Mouse (Mus musculus) megakaryocyte, embryonic 14.5 days (primary cell): Measurements from ENCODE around the gene Golga2.

Experiments
- FLI1 ChIP-seq: IDR thresholded peaks from 2 replicates; pipeline ENCODE4 v1.6.1; 2012; ENCODE audit warnings: low read length, inconsistent platforms, mixed read lengths
- GATA1 ChIP-seq: IDR thresholded peaks from 3 replicates; pipeline ENCODE4 v1.6.1; 2012; ENCODE audit warnings: mixed read lengths, low read length, inconsistent platforms, borderline replicate concordance

DNA sequence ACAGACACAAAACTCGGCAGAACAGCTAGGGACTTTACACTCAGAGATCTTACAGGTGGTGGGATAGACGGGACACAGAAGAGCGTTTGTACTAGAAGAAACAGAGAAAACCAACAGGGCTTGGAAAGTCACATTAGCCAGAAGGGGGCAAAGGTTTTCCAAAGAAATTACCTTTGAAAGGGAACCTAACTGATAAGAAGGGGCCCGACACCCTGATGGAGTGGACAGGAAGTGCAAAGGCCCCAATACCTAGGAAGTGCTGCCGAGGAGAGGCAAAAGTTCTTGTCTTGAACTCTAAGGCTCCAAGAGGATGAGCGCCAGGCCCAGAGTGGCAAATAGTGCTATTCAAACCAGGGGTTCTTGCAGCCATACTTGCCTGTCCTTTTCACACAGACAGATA lies 66.7 kb downstream of the Golga2 start:
- TF ChIP-seq GATA1 (no peak), FLI1 (no peak)
